Mouse (Mus musculus) ES-Bruce4 (cell line): ENCODE results near the gene Hdac4. TPM values are rescaled to one million over a fixed set of nuclear protein-coding genes. Genes with fewer than 3 reads are reported as not detected.

Experiments used
- H3K27ac ChIP-seq: 2 replicates; pipeline ENCODE4 v1.5.1; 2012; ENCODE audit warnings: low read length, inconsistent platforms; ENCODE audit not compliant: insufficient read depth
- H3K27me3 ChIP-seq: 2 replicates; pipeline ENCODE4 v1.6.1; 2012; ENCODE audit warnings: mild to moderate bottlenecking, low read length, inconsistent platforms; ENCODE audit not compliant: control insufficient read depth, poor library complexity, insufficient read depth, severe bottlenecking
- H3K36me3 ChIP-seq: 2 replicates; pipeline ENCODE4 v1.6.1; 2012; ENCODE audit warnings: inconsistent platforms, mild to moderate bottlenecking, low read length, moderate library complexity; ENCODE audit not compliant: control insufficient read depth, poor library complexity, insufficient read depth, severe bottlenecking
- H3K4me1 ChIP-seq: one replicate; pipeline ENCODE4 v1.8.1; 2011; ENCODE audit warnings: low read length; ENCODE audit not compliant: control insufficient read depth, insufficient read depth
- H3K4me3 ChIP-seq: 2 replicates; pipeline ENCODE4 v1.5.1; 2011; ENCODE audit warnings: low read depth, mild to moderate bottlenecking, low read length
- H3K9ac ChIP-seq: 2 replicates; pipeline ENCODE4 v1.6.1; 2012; ENCODE audit warnings: low read depth, mild to moderate bottlenecking, inconsistent platforms; ENCODE audit not compliant: poor library complexity, severe bottlenecking
- H3K9me3 ChIP-seq: replicated peaks from 2 replicates; pipeline ENCODE4 v1.6.1; 2012; ENCODE audit warnings: mild to moderate bottlenecking, low read length, inconsistent platforms; ENCODE audit not compliant: control insufficient read depth, poor library complexity, insufficient read depth, severe bottlenecking
- CTCF ChIP-seq: IDR thresholded peaks from one replicate; pipeline ENCODE4 v1.8.1; 2011; ENCODE audit warnings: low read depth, low read length
- EP300 ChIP-seq: IDR thresholded peaks from 2 replicates; pipeline ENCODE4 v1.6.1; 2011; ENCODE audit warnings: low read depth, low read length; ENCODE audit not compliant: insufficient read depth
- POLR2A ChIP-seq: IDR thresholded peaks from one replicate; pipeline ENCODE4 v1.8.1; 2011; ENCODE audit warnings: low read length; ENCODE audit not compliant: insufficient read depth
- polyA plus RNA-seq: library from polyadenylated mRNA; stranded (reverse); fragments of >200 nt; gene quantifications from 2 replicates; pipeline ENCODE4 v1.2.4, GENCODE M21; 2011; ENCODE audit warnings: low read depth; ENCODE audit not compliant: missing spikeins, insufficient read depth, insufficient read length

Gene Hdac4
- polyA plus RNA-seq, 1 experiment: 27.5 TPM

DNA sequence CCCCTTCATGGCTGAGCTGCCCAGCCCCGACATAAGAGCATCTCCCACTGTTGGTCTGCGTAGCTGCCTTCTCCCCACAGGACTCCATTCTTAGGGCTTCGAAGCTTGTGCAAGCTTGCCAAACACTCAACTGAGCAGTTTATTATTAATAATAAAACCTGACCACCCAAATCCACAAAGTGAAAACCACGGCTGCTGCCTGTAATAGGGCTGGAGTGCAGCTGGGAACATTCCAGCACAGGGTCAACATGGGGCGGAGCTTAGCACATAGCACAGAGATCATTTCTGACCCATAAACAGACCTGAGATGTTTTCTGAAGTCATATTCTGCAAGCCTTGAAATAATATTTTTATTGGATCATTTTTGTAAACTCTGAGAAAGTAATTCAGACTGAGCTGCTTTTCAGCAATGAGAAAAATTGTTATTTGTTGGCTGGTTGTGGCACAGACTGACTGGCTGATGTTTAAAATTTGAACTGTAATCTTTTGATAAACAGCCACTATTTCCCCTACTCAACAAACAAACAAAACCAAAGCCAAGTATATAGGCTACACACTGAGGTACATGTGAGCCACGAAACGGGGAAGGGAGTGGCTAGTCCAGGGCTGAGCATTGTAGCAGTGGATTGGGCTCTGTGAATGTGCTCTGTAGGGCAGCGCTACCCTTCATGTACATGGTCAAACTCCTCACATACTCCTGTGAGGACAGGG is 190.4 kb downstream of the Hdac4 start:
- Histone ChIP-seq H3K27ac (no peak overlapping the region), H3K36me3 (no peaks in the 10 kb centered on the region), H3K4me3 (no peak overlapping the region), H3K9ac (no peak overlapping the region), H3K27me3 (no peaks in the 10 kb centered on the region), H3K4me1 (no peaks in the 10 kb centered on the region), H3K9me3 (no peaks in the 10 kb centered on the region)
- TF ChIP-seq EP300 (no peak), CTCF (no peak), POLR2A (no peak)

DNA sequence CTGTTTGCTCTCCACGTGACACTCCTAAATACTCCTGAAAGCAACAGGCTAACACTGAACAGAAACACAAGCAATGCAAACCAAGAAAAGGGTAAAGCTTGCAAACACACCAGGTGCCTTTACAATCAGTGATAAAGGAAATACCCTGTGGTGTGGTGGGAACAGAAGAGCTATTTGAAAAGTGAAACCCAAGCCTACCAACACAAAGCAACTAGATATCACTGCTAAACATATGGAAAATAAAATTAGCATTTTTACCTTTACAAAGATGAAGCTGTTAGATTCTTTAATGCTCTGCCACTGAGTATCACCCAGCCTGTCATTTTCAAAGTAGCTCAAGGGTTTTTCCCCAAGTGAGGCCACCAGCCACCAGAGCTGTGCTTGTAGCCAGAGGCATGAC is 191.4 kb downstream of the Hdac4 start:
- Histone ChIP-seq H3K9ac (no peak overlapping the region), H3K4me1 (no peaks in the 10 kb centered on the region), H3K36me3 (no peaks in the 10 kb centered on the region), H3K27ac (no peak overlapping the region), H3K27me3 (no peaks in the 10 kb centered on the region), H3K4me3 (no peak overlapping the region), H3K9me3 (no peaks in the 10 kb centered on the region)
- TF ChIP-seq POLR2A: no peak
- no peak for TF ChIP-seq CTCF
- TF ChIP-seq EP300: no peak

- no peak for TF ChIP-seq CTCF
- TF ChIP-seq POLR2A: no peak
- no peak for TF ChIP-seq EP300
- Histone ChIP-seq H3K4me3 (no peak overlapping the region), H3K36me3 (no peaks in the 10 kb centered on the region; the same call in 1 of the 2 replicates), H3K9me3 (no peaks in the 10 kb centered on the region), H3K27ac (no peak overlapping the region), H3K27me3 (no peaks in the 10 kb centered on the region), H3K9ac (no peak overlapping the region), H3K4me1 (no peaks in the 10 kb centered on the region)
Observed at GRCm38 (mm10) chr1:92000226-92000625, 195.3 kb downstream of the Hdac4 start.

GRCm38 (mm10) chr1:91993658-91994165 is 201.8 kb downstream of the Hdac4 start:
- H3K36me3 ChIP-seq: peaks cover 4% of the 10 kb centered on the region
- peaks cover 5% of the 10 kb centered on the region for H3K9me3 ChIP-seq

DNA sequence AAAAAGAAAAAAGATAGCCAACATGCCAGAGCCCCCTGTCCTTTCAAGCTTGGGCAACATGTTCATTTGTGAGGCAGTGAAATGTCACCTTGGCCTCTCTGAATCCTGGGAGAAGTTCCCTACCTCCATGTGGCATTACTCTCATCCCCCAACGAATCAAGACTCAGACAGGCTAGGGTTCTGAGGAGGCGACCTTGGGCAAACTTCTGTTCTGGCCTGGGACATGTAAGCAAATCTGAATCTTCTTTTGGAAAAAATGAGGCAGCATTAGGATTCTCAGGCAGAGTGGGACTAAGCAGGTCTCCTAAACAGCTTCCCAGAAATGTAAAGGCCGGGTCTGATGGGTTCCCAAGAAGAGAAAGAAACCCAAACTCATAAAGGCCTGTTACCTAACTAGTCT is 202.8 kb downstream of the Hdac4 start:
- Histone ChIP-seq H3K27ac (no peak overlapping the region), H3K4me1 (peaks cover 1% of the 10 kb centered on the region), H3K4me3 (no peak overlapping the region), H3K27me3 (no peaks in the 10 kb centered on the region), H3K9me3 (peaks cover 5% of the 10 kb centered on the region), H3K9ac (no peak overlapping the region), H3K36me3 (peaks cover 4% of the 10 kb centered on the region)
- no peak for TF ChIP-seq POLR2A

More at GRCm38 (mm10) chr1:91993658-91994165, 201.8 kb downstream of the Hdac4 start:
- H3K27ac ChIP-seq: no peak overlapping the region
- H3K4me3 ChIP-seq: no peak overlapping the region
- no peak overlapping the region for H3K9ac ChIP-seq
- no peak for TF ChIP-seq POLR2A
- no peak for TF ChIP-seq CTCF
- no peak for TF ChIP-seq EP300
- H3K27me3 ChIP-seq: no peaks in the 10 kb centered on the region
- no peaks in the 10 kb centered on the region for H3K4me1 ChIP-seq

DNA sequence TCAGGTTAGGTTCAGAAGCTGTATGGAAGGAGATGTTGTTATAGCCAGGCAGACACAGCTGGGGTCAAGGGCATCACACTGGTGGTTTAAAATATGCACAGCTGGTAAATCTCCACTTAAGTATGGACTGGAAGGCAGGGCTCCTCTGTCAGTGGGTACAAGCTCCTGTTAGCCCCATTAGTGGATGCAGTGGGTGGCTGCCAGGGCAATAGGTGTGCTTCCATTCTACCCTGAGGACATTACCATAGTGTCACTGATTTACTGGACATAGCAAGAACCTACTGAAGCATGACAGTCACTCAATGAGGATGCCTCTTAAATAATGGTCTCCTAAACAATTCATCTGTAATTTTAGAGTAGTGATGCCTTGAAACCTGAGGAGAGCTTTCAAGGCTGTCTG is 203.9 kb downstream of the Hdac4 start:
- no peak for TF ChIP-seq CTCF
- no peak for TF ChIP-seq EP300
- TF ChIP-seq POLR2A: no peak
- Histone ChIP-seq H3K9me3 (peaks cover 5% of the 10 kb centered on the region), H3K27ac (no peak overlapping the region), H3K9ac (no peak overlapping the region), H3K27me3 (no peaks in the 10 kb centered on the region), H3K36me3 (peaks cover 10% of the 10 kb centered on the region), H3K4me3 (no peak overlapping the region), H3K4me1 (peaks cover 1% of the 10 kb centered on the region)
